In genomic region chr11:75532340-75533277, GRCm38 (mm10) we compare ENCODE assay signal across 8 mouse cellular contexts. TPM values are rescaled to one million over a fixed set of nuclear protein-coding genes. Genes with fewer than 3 reads are reported as not detected.
A peak's percentile ranks its signal among the peaks of the same experiment; 100 is the strongest.
DNase-seq lines count a peak whose midpoint lies in the region; ATAC-seq and TF ChIP-seq lines count a peak whose summit lies in the region.

No protein-coding gene starts in this region.

- peak; percentile 69 for DNase-seq in layer of hippocampus, adult 9-11 months
- no peak for DNase-seq in layer of hippocampus, adult 9-10 months (ENCODE audit: low spot score)
- DNase-seq in kidney, postnatal 14 days, result peak; percentile 44
- DNase-seq in midbrain, embryonic 11.5 days (ENCODE audit: low spot score, missing footprints), result peak; percentile 90
- DNase-seq in urinary bladder, postnatal 10 days (ENCODE audit: low spot score), result no peak

- peak overlapping the region; percentile 87 for H3K9ac ChIP-seq in forebrain, embryonic 12.5 days
- peak overlapping the region; percentile 95 for H3K9ac ChIP-seq in midbrain, embryonic 11.5 days (ENCODE audit: low read length)
- peak overlapping the region; percentile 75 for H3K9ac ChIP-seq in stomach, embryonic 16.5 days (ENCODE audit: low read length)

- H3K36me3 ChIP-seq in forebrain, embryonic 12.5 days (replicated peaks), result no peaks in the 10 kb centered on the region
- no peaks in the 10 kb centered on the region for H3K36me3 ChIP-seq in midbrain, embryonic 11.5 days (ENCODE audit: control insufficient read depth, insufficient read depth, low read length)
- H3K36me3 ChIP-seq in stomach, embryonic 16.5 days (ENCODE audit: control insufficient read depth, insufficient read depth, low read length), result no peaks in the 10 kb centered on the region

- no peaks in the 10 kb centered on the region for H3K9me3 ChIP-seq in forebrain, embryonic 12.5 days
- no peaks in the 10 kb centered on the region for H3K9me3 ChIP-seq in midbrain, embryonic 11.5 days (ENCODE audit: control insufficient read depth, low read length)
- H3K9me3 ChIP-seq in stomach, embryonic 16.5 days (replicated peaks; ENCODE audit: control insufficient read depth, low read length), result no peaks in the 10 kb centered on the region

- 0 out of 2 replicates have a peak, but pooled peaks have one; percentile 9 for ATAC-seq in forebrain, embryonic 12.5 days (ENCODE audit: low FRiP score)
- ATAC-seq in midbrain, embryonic 11.5 days (ENCODE audit: low FRiP score), result no peak
- ATAC-seq in stomach, embryonic 16.5 days (ENCODE audit: insufficient read depth, low FRiP score), result no peak

- no peak for TF ChIP-seq CTCF in bone marrow, adult 2 months (IDR thresholded peaks at IDR 0.05; ENCODE audit: control insufficient read depth, insufficient read depth, low read length)

- H3K4me2 ChIP-seq in forebrain, embryonic 12.5 days, result peak overlapping the region; percentile 95
- peak overlapping the region; percentile 99 for H3K4me2 ChIP-seq in midbrain, embryonic 11.5 days
- H3K4me2 ChIP-seq in stomach, embryonic 16.5 days (ENCODE audit: low read depth, low read length), result peak overlapping the region; percentile 99

- peak overlapping the region; percentile 72 for H3K4me3 ChIP-seq in bone marrow, adult 2 months (replicated peaks; ENCODE audit: control insufficient read depth, low read depth, low read length)
- H3K4me3 ChIP-seq in forebrain, embryonic 12.5 days (replicated peaks), result peak overlapping the region; percentile 76
- peak overlapping the region; percentile 74 for H3K4me3 ChIP-seq in midbrain, embryonic 11.5 days (ENCODE audit: low read depth, low read length)
- peak overlapping the region; percentile 61 for H3K4me3 ChIP-seq in stomach, embryonic 16.5 days (replicated peaks; ENCODE audit: low read length)

- no peaks in the 10 kb centered on the region for H3K27me3 ChIP-seq in forebrain, embryonic 12.5 days
- no peaks in the 10 kb centered on the region for H3K27me3 ChIP-seq in midbrain, embryonic 11.5 days (ENCODE audit: control insufficient read depth, insufficient read depth, low read length)
- no peaks in the 10 kb centered on the region for H3K27me3 ChIP-seq in stomach, embryonic 16.5 days (ENCODE audit: control insufficient read depth, insufficient read depth, low read length)

- WGBS in bone marrow, adult 2 months, result under 1% methylated on average over 38 of the region's 38 CpGs
- WGBS in forebrain, embryonic 12.5 days, result 15% methylated on average over 38 of the region's 38 CpGs
- 16% methylated on average over 38 of the region's 38 CpGs for WGBS in midbrain, embryonic 11.5 days
- WGBS in stomach, embryonic 16.5 days, result 16% methylated on average over 38 of the region's 38 CpGs

- H3K27ac ChIP-seq in bone marrow, adult 2 months (ENCODE audit: control insufficient read depth, insufficient read depth, low read depth, low read length, poor library complexity), result peak overlapping the region; percentile 94
- H3K27ac ChIP-seq in forebrain, embryonic 12.5 days, result peak overlapping the region; percentile 97; the same call in 1 of the 2 replicates
- no peak overlapping the region; the same call in 1 of the 2 replicates for H3K27ac ChIP-seq in midbrain, embryonic 11.5 days (ENCODE audit: low read depth, low read length)
- H3K27ac ChIP-seq in stomach, embryonic 16.5 days (ENCODE audit: low read length), result peak overlapping the region; percentile 40; the same call in 1 of the 2 replicates

- no peak; the same call in 1 of the 2 replicates for TF ChIP-seq POLR2A in bone marrow, adult 2 months (IDR thresholded peaks at IDR 0.05; ENCODE audit: borderline replicate concordance, control insufficient read depth, low read depth, low read length)

- peaks cover 1% of the 10 kb centered on the region; the same call in 1 of the 2 replicates for H3K4me1 ChIP-seq in bone marrow, adult 2 months (ENCODE audit: control insufficient read depth, insufficient read depth, low read length)
- H3K4me1 ChIP-seq in forebrain, embryonic 12.5 days, result peaks cover 20% of the 10 kb centered on the region
- H3K4me1 ChIP-seq in midbrain, embryonic 11.5 days (ENCODE audit: control insufficient read depth, insufficient read depth, low read length), result peaks cover 5% of the 10 kb centered on the region
- peaks cover 11% of the 10 kb centered on the region for H3K4me1 ChIP-seq in stomach, embryonic 16.5 days (ENCODE audit: control insufficient read depth, insufficient read depth, low read length)

RNA-seq across cellular contexts. Expression of gene Slc43a2, which starts 1.1 kb away (rescaled TPM):
- polyA plus RNA-seq in bone marrow, adult 2 months (2011; ENCODE audit: insufficient read depth, insufficient read length, low replicate concordance, missing spikeins), result 16.6 and 20.4 TPM in 2 replicates
- polyA plus RNA-seq in forebrain, embryonic 12.5 days (2016; fragmentation: Nextera tagmentation; extraction: Ambion mirVana), result 11.4 TPM in 2 replicates
- polyA plus RNA-seq in midbrain, embryonic 11.5 days (2014; fragmentation: Nextera tagmentation; extraction: Ambion mirVana), result 3.3 and 3.7 TPM in 2 replicates
- 4.1 and 5.0 TPM in 2 replicates for polyA plus RNA-seq in stomach, embryonic 16.5 days (2015; fragmentation: Nextera tagmentation; extraction: Ambion mirVana)

RNA-seq across cellular contexts. Expression of gene Scarf1, which starts 19.3 kb away (rescaled TPM):
- 3.9 and 8.4 TPM in 2 replicates for polyA plus RNA-seq in bone marrow, adult 2 months (2011; ENCODE audit: insufficient read depth, insufficient read length, low replicate concordance, missing spikeins)
- polyA plus RNA-seq in forebrain, embryonic 12.5 days (2016; fragmentation: Nextera tagmentation; extraction: Ambion mirVana), result 3.0 and 3.9 TPM in 2 replicates
- 2.9 and 3.4 TPM in 2 replicates for polyA plus RNA-seq in midbrain, embryonic 11.5 days (2014; fragmentation: Nextera tagmentation; extraction: Ambion mirVana)
- polyA plus RNA-seq in stomach, embryonic 16.5 days (2015; fragmentation: Nextera tagmentation; extraction: Ambion mirVana), result 6.2 and 6.7 TPM in 2 replicates

RNA-seq across cellular contexts. Expression of gene Rilp, which starts 22.7 kb away (rescaled TPM):
- polyA plus RNA-seq in bone marrow, adult 2 months (2011; ENCODE audit: insufficient read depth, insufficient read length, low replicate concordance, missing spikeins), result 1.3 and 3.2 TPM in 2 replicates
- 0.22 and 0.34 TPM in 2 replicates for polyA plus RNA-seq in forebrain, embryonic 12.5 days (2016; fragmentation: Nextera tagmentation; extraction: Ambion mirVana)
- polyA plus RNA-seq in midbrain, embryonic 11.5 days (2014; fragmentation: Nextera tagmentation; extraction: Ambion mirVana), result 0.53 and 0.72 TPM in 2 replicates
- polyA plus RNA-seq in stomach, embryonic 16.5 days (2015; fragmentation: Nextera tagmentation; extraction: Ambion mirVana), result 1.4 and 1.7 TPM in 2 replicates

RNA-seq across cellular contexts. Expression of gene Prpf8, which starts 46.0 kb away (rescaled TPM):
- 18.5 and 35.4 TPM in 2 replicates for polyA plus RNA-seq in bone marrow, adult 2 months (2011; ENCODE audit: insufficient read depth, insufficient read length, low replicate concordance, missing spikeins)
- polyA plus RNA-seq in forebrain, embryonic 12.5 days (2016; fragmentation: Nextera tagmentation; extraction: Ambion mirVana), result 87.9 and 92.6 TPM in 2 replicates
- polyA plus RNA-seq in midbrain, embryonic 11.5 days (2014; fragmentation: Nextera tagmentation; extraction: Ambion mirVana), result 94.9 and 100.0 TPM in 2 replicates
- polyA plus RNA-seq in stomach, embryonic 16.5 days (2015; fragmentation: Nextera tagmentation; extraction: Ambion mirVana), result 42.4 and 43.8 TPM in 2 replicates

RNA-seq across cellular contexts. Expression of gene Pitpna, which starts 55.3 kb away (rescaled TPM):
- polyA plus RNA-seq in bone marrow, adult 2 months (2011; ENCODE audit: insufficient read depth, insufficient read length, low replicate concordance, missing spikeins), result 76.6 and 102 TPM in 2 replicates
- polyA plus RNA-seq in forebrain, embryonic 12.5 days (2016; fragmentation: Nextera tagmentation; extraction: Ambion mirVana), result 95.5 and 96.1 TPM in 2 replicates
- 87.9 and 90.7 TPM in 2 replicates for polyA plus RNA-seq in midbrain, embryonic 11.5 days (2014; fragmentation: Nextera tagmentation; extraction: Ambion mirVana)
- 59.1 and 63.1 TPM in 2 replicates for polyA plus RNA-seq in stomach, embryonic 16.5 days (2015; fragmentation: Nextera tagmentation; extraction: Ambion mirVana)

Comparison
In these comparisons a context has a peak if more than half of its experiments do, and no peak if none do; other contexts are left out.
1. DNase-seq: peak in layer of hippocampus, adult 9-11 months (single experiment), kidney, postnatal 14 days (single experiment) and midbrain, embryonic 11.5 days (single experiment); none in layer of hippocampus, adult 9-10 months (single experiment) and urinary bladder, postnatal 10 days (single experiment).
2. Peak in every context shown above with its lines, with median percentiles within 50 percentile points of each other: H3K4me3 ChIP-seq, H3K4me2 ChIP-seq and H3K9ac ChIP-seq.